Mouse (Mus musculus) forebrain, embryonic 15.5 days (tissue): ENCODE measurements around the gene Lgsn. TPM values are rescaled to one million over a fixed set of nuclear protein-coding genes. Genes with fewer than 3 reads are reported as not detected.

Experiments used
- ATAC-seq: fragments of 200-750 bp; cut with Nextera tagmentation; replicated peaks from 2 replicates; pipeline ENCODE4 v1.8.0; 2017; ENCODE audit warnings: mild to moderate bottlenecking, moderate TSS enrichment, moderate library complexity
- H3K27ac ChIP-seq: fragments of 300-500 bp; sonication (generic); replicated peaks from 2 replicates; pipeline ENCODE4 v1.5.1; 2015; ENCODE audit warnings: mild to moderate bottlenecking, inconsistent platforms
- H3K27me3 ChIP-seq: fragments of 300-500 bp; sonication (generic); 2 replicates; pipeline ENCODE4 v1.6.1; 2015; ENCODE audit warnings: inconsistent platforms
- H3K36me3 ChIP-seq: fragments of 300-500 bp; sonication (generic); 2 replicates; pipeline ENCODE4 v1.6.1; 2015; ENCODE audit warnings: mild to moderate bottlenecking, inconsistent platforms
- H3K4me1 ChIP-seq: fragments of 300-500 bp; sonication (generic); 2 replicates; pipeline ENCODE4 v1.6.1; 2015; ENCODE audit warnings: inconsistent platforms
- H3K4me2 ChIP-seq: fragments of 300-500 bp; sonication (generic); replicated peaks from 2 replicates; pipeline ENCODE4 v1.6.1; 2015; ENCODE audit warnings: mild to moderate bottlenecking, inconsistent platforms
- H3K4me3 ChIP-seq: fragments of 300-500 bp; sonication (generic); 2 replicates; pipeline ENCODE4 v1.5.1; 2015; ENCODE audit warnings: mild to moderate bottlenecking, inconsistent platforms
- H3K9ac ChIP-seq: fragments of 300-500 bp; sonication (generic); replicated peaks from 2 replicates; pipeline ENCODE4 v1.6.1; 2015; ENCODE audit warnings: mild to moderate bottlenecking, inconsistent platforms
- H3K9me3 ChIP-seq: fragments of 300-500 bp; sonication (generic); 2 replicates; pipeline ENCODE4 v1.6.1; 2016; ENCODE audit warnings: inconsistent platforms
- WGBS: fragments of 180-500 bp; shearing (Covaris S2); methylation state at CpG from one replicate; pipeline ENCODE4 v1.1.7; 2015; ENCODE audit warnings: mixed read lengths; 5-methylcytosine and 5-hydroxymethylcytosine counted together
- polyA plus RNA-seq: library from polyadenylated mRNA; unstranded; fragments of >200 nt; fragmentation: Nextera tagmentation; extraction: Ambion mirVana; gene quantifications from 2 replicates; pipeline ENCODE4 v1.2.1, GENCODE M21; 2015

The Lgsn gene
- polyA plus RNA-seq = not detected in 2 replicates

GRCm38 (mm10) chr1:31176101-31176500 is at the start of gene Lgsn:
Gene Lgsn (plus strand): TSS chr1:31176401.
- no peaks in the 10 kb centered on the region for H3K9me3 ChIP-seq
- 78% methylated on average over 5 of the region's 5 CpGs for WGBS
- ATAC-seq = no peak
- H3K4me2 ChIP-seq = no peak within 1 kb of the TSS
- no peaks in the 10 kb centered on the region for H3K27me3 ChIP-seq
- no peaks in the 10 kb centered on the region for H3K36me3 ChIP-seq
- H3K9ac ChIP-seq = no peak within 1 kb of the TSS
- no peak within 1 kb of the TSS for H3K4me3 ChIP-seq
- H3K4me1 ChIP-seq = no peaks in the 10 kb centered on the region
- H3K27ac ChIP-seq = no peak within 1 kb of the TSS

DNA sequence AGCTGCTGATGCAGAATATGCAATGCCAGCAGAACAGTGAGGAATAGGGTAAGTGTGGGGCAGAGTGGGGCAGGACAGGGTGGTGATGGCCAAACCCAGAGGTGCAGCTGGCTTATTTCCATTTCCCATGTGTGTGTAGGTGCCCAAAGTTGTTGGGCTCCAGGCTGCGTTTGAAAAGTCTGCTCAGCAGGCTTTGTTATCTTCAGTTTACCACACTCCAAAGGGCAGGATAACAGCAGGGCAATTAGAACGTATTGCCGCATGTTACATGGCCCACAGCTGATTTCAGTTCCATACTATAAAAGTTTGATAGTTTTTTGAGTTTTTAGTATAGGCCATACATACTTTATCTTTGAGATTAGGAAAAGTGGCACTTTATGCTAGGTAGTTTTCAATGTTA is 37.8 kb upstream of the Lgsn start:
- H3K9me3 ChIP-seq = no peaks in the 10 kb centered on the region

GRCm38 (mm10) chr1:31142288-31143094 is 33.7 kb upstream of the Lgsn start:
- Histone ChIP-seq H3K4me2 (no peak overlapping the region), H3K9me3 (no peaks in the 10 kb centered on the region), H3K36me3 (no peaks in the 10 kb centered on the region), H3K4me1 (no peaks in the 10 kb centered on the region), H3K27ac (no peak overlapping the region), H3K4me3 (no peak overlapping the region), H3K27me3 (no peaks in the 10 kb centered on the region), H3K9ac (no peak overlapping the region)
- ATAC-seq = no peak
- WGBS = 72% methylated on average over 8 of the region's 8 CpGs

More for the DNA sequence above, 37.8 kb upstream of the Lgsn start:
- H3K27ac ChIP-seq = no peak overlapping the region
- no peaks in the 10 kb centered on the region for H3K36me3 ChIP-seq
- H3K4me1 ChIP-seq = no peaks in the 10 kb centered on the region
- H3K27me3 ChIP-seq = no peaks in the 10 kb centered on the region
- ATAC-seq = no peak
- no peak overlapping the region for H3K9ac ChIP-seq
- WGBS = 81% methylated on average over 3 of the region's 3 CpGs
- H3K4me2 ChIP-seq = no peak overlapping the region
- H3K4me3 ChIP-seq = no peak overlapping the region

- ATAC-seq = no peak
- H3K4me3 ChIP-seq = no peak overlapping the region
- WGBS = 89% methylated on average over 2 of the region's 2 CpGs
- H3K4me2 ChIP-seq = no peak overlapping the region
- H3K9me3 ChIP-seq = no peaks in the 10 kb centered on the region
- no peaks in the 10 kb centered on the region for H3K36me3 ChIP-seq
- H3K27me3 ChIP-seq = no peaks in the 10 kb centered on the region
- no peaks in the 10 kb centered on the region for H3K4me1 ChIP-seq
- H3K27ac ChIP-seq = no peak overlapping the region
- no peak overlapping the region for H3K9ac ChIP-seq
These were observed 32.6 kb upstream of the Lgsn start for GRCm38 (mm10) chr1:31143571-31143970.

GRCm38 (mm10) chr1:31149671-31150070 is 26.5 kb upstream of the Lgsn start:
- ATAC-seq = no peak
- no peaks in the 10 kb centered on the region for H3K9me3 ChIP-seq
- H3K27ac ChIP-seq = no peak overlapping the region
- H3K4me2 ChIP-seq = no peak overlapping the region
- no peak overlapping the region for H3K4me3 ChIP-seq
- no peaks in the 10 kb centered on the region for H3K4me1 ChIP-seq
- H3K9ac ChIP-seq = no peak overlapping the region
- H3K27me3 ChIP-seq = no peaks in the 10 kb centered on the region
- 67% methylated on average over 6 of the region's 6 CpGs for WGBS
- H3K36me3 ChIP-seq = no peaks in the 10 kb centered on the region

DNA sequence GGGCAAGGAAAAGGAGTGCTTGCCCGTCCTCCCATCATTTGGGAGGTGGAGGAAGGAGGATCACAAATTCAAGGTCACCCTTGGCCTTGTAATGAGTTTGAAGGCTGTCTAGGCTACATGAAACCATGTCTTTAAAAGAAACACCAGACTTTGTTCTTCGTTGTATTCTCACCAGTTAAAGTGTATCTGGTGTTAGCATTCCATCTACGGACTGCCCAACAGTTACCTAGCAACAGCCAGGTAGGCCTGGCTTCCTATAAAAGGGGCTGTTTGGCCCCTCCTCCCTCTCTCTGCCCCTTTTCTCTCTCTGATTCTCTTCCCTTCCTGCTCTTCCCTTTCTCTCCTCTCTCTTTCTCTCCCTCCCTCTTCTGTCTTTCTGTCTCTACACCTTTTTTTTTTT is 25.7 kb upstream of the Lgsn start:
- Histone ChIP-seq H3K27ac (no peak overlapping the region), H3K4me1 (no peaks in the 10 kb centered on the region), H3K4me3 (no peak overlapping the region), H3K36me3 (no peaks in the 10 kb centered on the region), H3K9me3 (no peaks in the 10 kb centered on the region), H3K27me3 (no peaks in the 10 kb centered on the region), H3K9ac (no peak overlapping the region), H3K4me2 (no peak overlapping the region)
- whole genome bisulfite sequencing = 60% methylated on average over 3 of the region's 3 CpGs
- no peak for ATAC-seq

GRCm38 (mm10) chr1:31152799-31153426 is 23.3 kb upstream of the Lgsn start:
- H3K36me3 ChIP-seq = no peaks in the 10 kb centered on the region
- no peak overlapping the region for H3K4me3 ChIP-seq
- WGBS = 64% methylated on average over 2 of the region's 2 CpGs
- no peak overlapping the region for H3K9ac ChIP-seq
- ATAC-seq = no peak
- H3K4me2 ChIP-seq = no peak overlapping the region
- no peaks in the 10 kb centered on the region for H3K27me3 ChIP-seq
- no peaks in the 10 kb centered on the region for H3K9me3 ChIP-seq
- no peak overlapping the region for H3K27ac ChIP-seq
- no peaks in the 10 kb centered on the region for H3K4me1 ChIP-seq

DNA sequence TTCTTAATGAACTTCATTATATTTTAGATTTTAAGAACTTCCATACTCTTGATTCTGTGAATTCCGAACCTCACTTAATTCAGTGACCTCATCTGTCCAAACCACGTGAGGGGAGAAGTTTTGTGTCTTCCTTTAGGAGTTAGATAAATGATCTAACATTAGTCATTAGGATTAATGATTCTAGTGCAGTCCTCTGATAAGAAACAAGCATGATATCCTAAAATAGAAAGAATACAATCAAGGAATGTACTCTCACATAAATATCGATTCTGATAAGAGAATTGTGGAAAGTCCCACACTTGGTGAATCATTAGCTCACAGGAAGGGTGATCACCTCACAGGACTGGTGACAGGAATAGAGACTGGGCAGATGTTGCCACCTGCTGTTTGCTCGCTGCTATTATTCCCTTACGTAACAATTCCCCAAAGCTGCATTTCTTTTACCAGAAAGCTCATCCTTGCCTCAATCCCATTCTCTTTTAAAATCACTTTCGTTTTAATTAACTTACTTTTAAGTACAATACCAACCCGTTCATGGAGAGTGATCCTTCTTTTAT is 22.3 kb upstream of the Lgsn start:
- Histone ChIP-seq H3K27me3 (no peaks in the 10 kb centered on the region), H3K9me3 (no peaks in the 10 kb centered on the region), H3K9ac (no peak overlapping the region), H3K27ac (no peak overlapping the region), H3K4me2 (no peak overlapping the region), H3K36me3 (no peaks in the 10 kb centered on the region), H3K4me1 (no peaks in the 10 kb centered on the region), H3K4me3 (no peak overlapping the region)
- peak; percentile 86 for ATAC-seq
- WGBS = 28% methylated on average over 7 of the region's 7 CpGs

DNA sequence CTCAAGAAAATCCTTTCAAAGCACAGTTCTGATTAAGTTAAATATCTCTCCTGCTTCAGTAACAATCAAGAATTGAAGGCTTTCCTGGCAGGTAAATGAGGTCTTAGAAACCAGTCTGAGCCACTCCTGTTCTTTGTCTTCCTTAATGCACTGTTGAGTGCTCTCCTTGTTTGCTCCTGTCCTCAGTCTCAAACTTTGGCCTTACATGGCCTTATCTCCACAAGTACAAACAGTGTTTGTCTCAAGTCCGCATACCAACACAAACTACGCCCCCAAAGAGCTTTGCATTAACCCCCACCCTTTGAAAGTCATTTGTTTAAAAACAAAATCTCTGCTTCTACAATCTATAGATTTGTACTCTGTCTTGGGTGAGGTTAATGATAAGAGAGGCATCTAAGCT is 20.0 kb upstream of the Lgsn start:
- no peak overlapping the region for H3K4me2 ChIP-seq
- H3K27me3 ChIP-seq = no peaks in the 10 kb centered on the region
- 92% methylated on average over 2 of the region's 2 CpGs for WGBS

DNA sequence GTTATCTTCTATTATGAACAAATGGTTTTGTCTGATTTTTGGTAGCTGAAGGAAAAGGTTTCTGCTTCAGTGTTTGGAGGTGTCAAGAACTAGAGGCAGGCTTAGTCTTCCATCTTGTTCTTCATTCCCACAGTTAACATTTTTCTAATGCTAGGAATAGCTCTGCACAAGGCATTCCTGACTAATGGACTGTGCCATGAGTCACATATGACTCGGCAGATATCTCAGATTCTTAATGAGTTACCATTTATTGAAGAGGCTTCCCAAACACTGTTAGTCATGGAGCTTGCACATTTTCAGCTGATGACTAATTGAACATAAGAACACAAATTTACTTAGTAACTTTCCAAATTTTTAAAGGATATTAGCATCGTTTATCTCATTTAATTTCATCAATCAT is 19.3 kb upstream of the Lgsn start:
- Histone ChIP-seq H3K4me3 (no peak overlapping the region), H3K36me3 (no peaks in the 10 kb centered on the region), H3K27me3 (no peaks in the 10 kb centered on the region), H3K27ac (no peak overlapping the region), H3K4me2 (no peak overlapping the region), H3K9ac (no peak overlapping the region), H3K4me1 (no peaks in the 10 kb centered on the region), H3K9me3 (no peaks in the 10 kb centered on the region)
- no peak for ATAC-seq
- WGBS = 83% methylated on average over 2 of the region's 2 CpGs

More for the DNA sequence above, 20.0 kb upstream of the Lgsn start:
- Histone ChIP-seq H3K27ac (no peak overlapping the region), H3K4me3 (no peak overlapping the region), H3K9ac (no peak overlapping the region), H3K4me1 (no peaks in the 10 kb centered on the region), H3K9me3 (no peaks in the 10 kb centered on the region), H3K36me3 (no peaks in the 10 kb centered on the region)
- ATAC-seq = no peak

DNA sequence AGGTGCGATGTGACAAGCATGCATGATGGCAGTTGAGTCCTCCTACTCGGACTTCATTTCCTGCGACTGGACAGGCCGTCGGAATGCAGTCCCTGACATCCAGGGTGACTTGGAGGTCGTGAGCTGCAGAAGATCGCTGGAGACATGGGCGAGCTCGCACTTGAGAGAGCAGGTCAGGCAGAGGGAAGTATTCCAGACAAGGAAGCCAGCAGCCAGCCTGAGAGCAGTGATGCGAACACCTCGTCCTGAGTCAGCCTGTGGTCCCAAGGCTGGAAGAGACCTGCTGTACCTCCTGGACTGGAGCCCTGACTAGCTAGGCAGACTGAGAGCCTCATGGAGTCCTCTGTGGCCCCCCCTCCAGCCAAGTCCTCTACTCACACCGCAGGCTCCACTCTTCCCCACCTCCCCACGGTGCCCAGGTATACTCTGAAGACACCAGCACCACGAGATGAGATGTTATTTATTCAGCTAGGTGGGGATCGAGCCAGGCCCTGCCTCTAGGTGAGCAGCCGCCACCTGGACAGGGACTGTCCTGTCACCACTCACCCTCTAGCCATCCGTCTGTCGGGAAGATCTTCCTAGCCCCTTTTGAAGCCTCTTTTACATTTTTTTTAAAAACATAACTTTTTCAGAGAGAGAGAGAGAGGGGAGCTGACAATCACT is 11.5 kb upstream of the Lgsn start:
- no peak overlapping the region for H3K4me3 ChIP-seq
- ATAC-seq = no peak
- no peak overlapping the region for H3K27ac ChIP-seq
- H3K4me1 ChIP-seq = no peaks in the 10 kb centered on the region
- no peaks in the 10 kb centered on the region for H3K36me3 ChIP-seq
- no peaks in the 10 kb centered on the region for H3K27me3 ChIP-seq
- no peak overlapping the region for H3K4me2 ChIP-seq
- 89% methylated on average over 18 of the region's 18 CpGs for WGBS
- no peak overlapping the region for H3K9ac ChIP-seq
- H3K9me3 ChIP-seq = no peaks in the 10 kb centered on the region
